Mouse (Mus musculus) T-helper 1 cell (primary cell): Measurements from ENCODE around the gene Slc34a2.

ENCODE experiments used
- in situ Hi-C: fragments of 300-600 bp; cut with MboI, MseI; formaldehyde crosslinking; loops from one replicate; pipeline ENCODE4 v1.15.1; 2025; ENCODE audit warnings: high pct_unique_total_duplicates

The Slc34a2 gene

DNA sequence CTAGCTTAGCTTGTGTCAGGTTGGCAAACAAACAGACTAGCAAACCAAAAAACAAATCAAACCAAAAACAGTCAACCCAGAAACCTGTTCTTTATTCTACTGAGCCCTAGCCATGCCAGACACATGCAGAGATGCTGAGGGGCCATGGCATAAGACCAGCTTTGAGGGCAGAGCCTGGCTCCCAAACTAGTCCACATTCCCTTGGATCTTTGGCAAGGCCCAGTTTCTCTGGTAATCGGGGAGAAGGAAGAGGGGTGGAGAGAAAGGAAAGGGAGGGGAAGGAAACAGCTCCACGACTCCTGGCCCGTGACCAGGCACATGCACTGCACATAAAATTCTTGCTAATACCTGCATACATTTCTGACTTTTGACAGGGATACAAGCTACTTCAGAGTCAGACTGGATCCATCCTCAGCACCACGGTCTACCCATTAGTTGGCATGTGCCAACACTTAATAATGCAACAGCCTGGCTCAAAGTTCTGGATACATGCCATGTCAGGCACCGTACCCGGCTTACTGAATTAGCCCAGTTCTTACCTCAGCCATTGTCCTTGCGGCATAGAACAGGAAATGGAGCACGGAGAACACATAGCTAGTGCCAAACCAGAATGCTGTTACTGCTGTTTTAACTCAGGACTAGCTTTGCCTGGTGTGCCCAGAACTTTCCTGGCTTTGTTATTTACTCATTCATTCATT lies 12.5 kb upstream of the Slc34a2 start:
- in situ Hi-C loops: no loop called here

DNA sequence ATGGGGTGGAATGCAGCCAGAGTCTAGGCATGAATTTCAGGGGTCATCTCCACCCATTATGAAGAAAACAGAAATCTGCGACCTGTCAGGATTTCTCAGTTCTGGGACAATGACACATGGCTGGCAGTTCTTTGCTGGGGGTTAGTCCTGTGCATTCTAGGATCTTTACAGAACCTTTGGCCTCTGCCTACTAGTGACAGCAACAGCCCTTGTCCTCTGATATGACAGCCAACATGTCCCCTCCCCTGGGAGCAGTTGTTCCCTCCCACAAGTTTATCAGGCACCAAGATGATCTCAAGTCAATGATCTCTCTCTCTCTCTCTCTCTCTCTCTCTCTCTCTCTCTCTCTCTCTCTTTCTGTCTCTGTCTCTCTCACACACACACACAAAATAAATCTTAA lies 6.5 kb upstream of the Slc34a2 start:
- in situ Hi-C loops: no loop called here

- in situ Hi-C loops: no loop called here
These were observed 4.3 kb downstream of the Slc34a2 start for GRCm38 (mm10) chr5:53042034-53042748.

GRCm38 (mm10) chr5:53042771-53043371 lies 5.0 kb downstream of the Slc34a2 start:
- in situ Hi-C loops: no loop called here

GRCm38 (mm10) chr5:53043716-53044115 lies 5.8 kb downstream of the Slc34a2 start:
- in situ Hi-C loops: no loop called here

- in situ Hi-C loops: no loop called here
These were observed 10.1 kb downstream of the Slc34a2 start for GRCm38 (mm10) chr5:53047951-53048350.

GRCm38 (mm10) chr5:53048599-53048998 lies 10.7 kb downstream of the Slc34a2 start:
- in situ Hi-C loops: no loop called here

- in situ Hi-C loops: no loop called here
These were observed 11.2 kb downstream of the Slc34a2 start for GRCm38 (mm10) chr5:53049046-53049445.

- in situ Hi-C loops: no loop called here
These were observed 13.1 kb downstream of the Slc34a2 start for GRCm38 (mm10) chr5:53050963-53051362.

DNA sequence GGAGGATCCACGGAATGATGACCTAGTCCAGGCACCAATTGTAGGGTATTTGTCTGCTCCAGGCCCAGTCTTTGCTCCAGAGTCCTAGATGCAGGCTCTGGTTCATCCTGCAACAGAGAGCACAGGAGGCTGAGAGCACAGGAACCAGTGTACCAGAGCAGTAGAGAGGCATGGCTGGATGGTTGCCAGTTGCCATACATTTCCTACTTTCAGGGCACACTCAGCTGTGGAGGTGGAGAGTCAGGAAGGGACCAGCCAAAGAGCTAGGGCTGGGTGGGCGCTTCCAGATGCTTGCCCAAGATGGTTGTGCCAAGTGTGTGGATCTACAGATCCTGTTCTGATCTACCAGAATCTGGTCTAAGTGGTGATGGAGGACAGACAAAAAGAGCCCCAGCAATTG lies 15.4 kb downstream of the Slc34a2 start:
- in situ Hi-C loops: no loop called here

- in situ Hi-C loops: no loop called here
These were observed 23.8 kb downstream of the Slc34a2 start for GRCm38 (mm10) chr5:53061532-53062130.

GRCm38 (mm10) chr5:53074553-53074952 lies 36.7 kb downstream of the Slc34a2 start:
- in situ Hi-C loops: no loop called here

DNA sequence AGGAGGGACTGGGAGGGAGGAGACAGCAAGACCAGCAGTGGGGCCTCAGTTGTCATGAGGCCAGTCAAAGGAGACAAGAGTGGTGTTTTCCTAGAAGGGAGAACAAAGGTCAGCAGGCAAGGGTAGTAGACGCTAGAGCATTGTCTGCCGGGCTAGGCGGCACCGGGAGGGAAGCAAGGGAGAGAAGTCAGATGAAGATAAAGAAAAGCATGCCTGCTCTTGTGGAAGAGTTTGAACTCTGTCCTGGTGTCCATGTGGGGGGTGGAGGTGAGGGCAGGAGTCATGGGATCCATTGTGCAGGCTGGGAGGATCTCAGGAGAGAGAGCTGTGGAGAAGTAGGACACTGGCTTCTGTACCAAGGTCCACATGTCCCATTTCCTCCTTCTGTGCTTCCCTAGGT lies 40.6 kb downstream of the Slc34a2 start:
- in situ Hi-C loops: no loop called here

DNA sequence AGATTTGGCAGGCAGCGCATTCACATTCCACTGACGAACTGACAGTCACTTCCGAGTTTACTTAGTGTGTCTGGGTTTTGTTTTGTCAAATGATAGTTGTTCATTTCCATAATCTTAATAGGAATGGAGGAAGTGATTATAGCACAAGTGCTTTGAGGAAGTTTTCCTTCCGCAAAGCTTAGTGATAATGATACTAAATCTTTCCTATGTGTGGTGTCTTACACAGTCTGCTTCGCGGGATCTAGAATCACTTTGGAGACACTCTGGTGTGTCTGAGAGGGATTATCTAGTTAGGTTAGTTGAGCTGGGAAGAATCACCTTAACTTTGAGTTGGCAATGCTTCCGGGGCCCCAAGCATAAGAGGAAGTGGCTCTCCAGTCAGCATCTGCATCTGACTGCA lies 49.6 kb downstream of the Slc34a2 start:
- in situ Hi-C loops: no loop called here

- in situ Hi-C loops: no loop called here
These were observed 53.5 kb downstream of the Slc34a2 start for GRCm38 (mm10) chr5:53091331-53091730.

- in situ Hi-C loops: no loop called here
These were observed 64.1 kb downstream of the Slc34a2 start for GRCm38 (mm10) chr5:53101848-53102473.

GRCm38 (mm10) chr5:53104177-53104855 lies 66.4 kb downstream of the Slc34a2 start:
- in situ Hi-C loops: no loop called here

- in situ Hi-C loops: no loop called here
These were observed 67.8 kb downstream of the Slc34a2 start for GRCm38 (mm10) chr5:53105716-53106115.

GRCm38 (mm10) chr5:53106125-53106524 lies 68.2 kb downstream of the Slc34a2 start:
- in situ Hi-C loops: no loop called here

- in situ Hi-C loops: no loop called here
These were observed 68.8 kb downstream of the Slc34a2 start for GRCm38 (mm10) chr5:53106731-53107130.

- in situ Hi-C loops: no loop called here
These were observed 70.1 kb downstream of the Slc34a2 start for GRCm38 (mm10) chr5:53108026-53108425.
